8 mouse cellular contexts compared by ENCODE assay signal in genomic region chr4:137724212-137724611, GRCm38 (mm10). TPM values are rescaled to one million over a fixed set of nuclear protein-coding genes. Genes with fewer than 3 reads are reported as not detected.
DNase-seq lines count a peak whose midpoint lies in the region; ATAC-seq lines count a peak whose summit lies in the region.

No protein-coding gene starts in this region.

- peak; percentile 21; the same call in 1 of the 2 replicates for ATAC-seq in granulocyte monocyte progenitor cell, adult 5-6 weeks (replicated peaks; ENCODE audit: poor library complexity, severe bottlenecking)
- ATAC-seq in kidney, embryonic 16.5 days (ENCODE audit: low FRiP score, low TSS enrichment) = no peak
- peak; percentile 32 for ATAC-seq in monocyte, adult 5-6 weeks (replicated peaks; ENCODE audit: insufficient number of reproducible peaks, low FRiP score, low TSS enrichment, poor library complexity, severe bottlenecking)

- H3K4me2 ChIP-seq in kidney, embryonic 16.5 days (replicated peaks; ENCODE audit: low read depth, low read length) = peak overlapping the region; percentile 43; the same call in 1 of the 2 replicates

- peak; percentile 49 for DNase-seq in embryo, embryonic 10.5 days (ENCODE audit: low spot score)
- no peak for DNase-seq in embryo, embryonic 11 days
- DNase-seq in B cell, adult 2 months = peak; percentile 64 to 67
- no peak for DNase-seq in thymus, postnatal 25 days
- no peak for DNase-seq in layer of hippocampus, postnatal 36 days

- H3K9ac ChIP-seq in kidney, embryonic 16.5 days (replicated peaks; ENCODE audit: low read length) = peak overlapping the region; percentile 12; the same call in 1 of the 2 replicates

- H3K27ac ChIP-seq in kidney, embryonic 16.5 days (ENCODE audit: low read length) = no peak overlapping the region

- no peaks in the 10 kb centered on the region for H3K36me3 ChIP-seq in kidney, embryonic 16.5 days (ENCODE audit: insufficient read depth, low read length)

- H3K9me3 ChIP-seq in kidney, embryonic 16.5 days (ENCODE audit: low read length) = no peaks in the 10 kb centered on the region

- H3K27me3 ChIP-seq in kidney, embryonic 16.5 days (ENCODE audit: insufficient read depth, low read length) = peaks cover 22% of the 10 kb centered on the region

- H3K4me3 ChIP-seq in kidney, embryonic 16.5 days (ENCODE audit: low read length) = no peak overlapping the region

- peaks cover 20% of the 10 kb centered on the region for H3K4me1 ChIP-seq in kidney, embryonic 16.5 days (ENCODE audit: insufficient read depth, low read length)

- 46% methylated on average over 11 of the region's 11 CpGs for WGBS in kidney, embryonic 16.5 days

RNA-seq across cellular contexts. Expression of gene Rap1gap, which starts 59.7 kb away (rescaled TPM):
- 0.80 and 4.3 TPM in 2 replicates for total RNA-seq in granulocyte monocyte progenitor cell, adult 5-6 weeks (2014; fragmentation: Nextera tagmentation)
- 0.65 and 4.6 TPM in 2 replicates for total RNA-seq in granulocyte monocyte progenitor cell, adult 5-6 weeks (2017)
- 22.0 and 31.7 TPM in 2 replicates for polyA plus RNA-seq in kidney, embryonic 16.5 days (2015; fragmentation: Nextera tagmentation; extraction: Ambion mirVana)
- 2.3 to 5.5 TPM (median 3.0 TPM) in 3 replicates for total RNA-seq in monocyte, adult 5-6 weeks (2017)
- total RNA-seq in layer of hippocampus, postnatal 36 days (2021) = 100 to 1,000 TPM; 273 to 281 TPM

Comparison
In these comparisons a context has a peak if more than half of its experiments do, and no peak if none do; other contexts are left out.
1. DNase-seq: peak in embryo, embryonic 10.5 days (single experiment) and B cell, adult 2 months (2 of 2); none in embryo, embryonic 11 days (single experiment), thymus, postnatal 25 days (single experiment) and layer of hippocampus, postnatal 36 days (0 of 2).
2. RNA of gene Rap1gap, which starts 59.7 kb away (total RNA-seq): 273 to 281 TPM in layer of hippocampus, postnatal 36 days; 0.65 to 4.6 TPM in granulocyte monocyte progenitor cell, adult 5-6 weeks and 2.3 to 5.5 TPM in monocyte, adult 5-6 weeks; every median in the first group is over 10 times any median in the second.